Mouse (Mus musculus): ENCODE results near the gene Dbil5. TPM values are rescaled to one million over a fixed set of nuclear protein-coding genes. Genes with fewer than 3 reads are reported as not detected.

The Dbil5 gene
- total RNA-seq, 2 experiments from 2014 or later: 0.50 TPM; not detected in 1

Other genes with a start within 250 kb of the Dbil5 start
- not detected for gene 1700016K19Rik, start 217.7 kb upstream of the Dbil5 start, total RNA-seq (2021)
- 10 to 100 TPM; 37.3 to 42.1 TPM for gene Rflnb, start 189.8 kb upstream of the Dbil5 start, total RNA-seq (2021)
- 10 to 100 TPM; 30.8 to 31.4 TPM for gene Vps53, start 38.0 kb upstream of the Dbil5 start, total RNA-seq (2021)
- gene Fam57a, start 37.9 kb upstream of the Dbil5 start, total RNA-seq (2021): 10 to 100 TPM in 1 of 2 experiments, 1 to 10 TPM in 1; 9.0 to 10.6 TPM
- gene Gemin4, start 56 bp downstream of the Dbil5 start, total RNA-seq (2021): 1 to 10 TPM; 5.3 to 6.6 TPM
- gene Mrm3, start 26.1 kb downstream of the Dbil5 start, total RNA-seq (2021): 10 to 100 TPM; 17.8 to 18.4 TPM
- gene Glod4, start 26.1 kb downstream of the Dbil5 start, total RNA-seq (2021): 10 to 100 TPM; 54.1 to 57.5 TPM
- gene Nxn, start 181.5 kb downstream of the Dbil5 start, total RNA-seq (2021): 10 to 100 TPM; 17.2 to 20.5 TPM
- gene Timm22, start 189.3 kb downstream of the Dbil5 start, total RNA-seq (2021): 10 to 100 TPM; 38.9 to 48.2 TPM